Mouse (Mus musculus) granulocyte monocyte progenitor cell, adult 5-6 weeks (primary cell): ENCODE results near the gene Slc43a2. TPM values are rescaled to one million over a fixed set of nuclear protein-coding genes. Genes with fewer than 3 reads are reported as not detected.

Source experiments
- ATAC-seq: replicated peaks from 2 replicates; pipeline ENCODE4 v1.8.0; 2016; ENCODE audit warnings: mild to moderate bottlenecking, moderate TSS enrichment, inconsistent platforms; ENCODE audit not compliant: poor library complexity, severe bottlenecking
- total RNA-seq, 2 experiments: library from RNA; stranded (forward) in 1 of 2; stranded (reverse) in 1 of 2; fragments of 200-712, 200-1000 nt in 1 of 2; fragments of >200 nt in 1 of 2; fragmentation: Nextera tagmentation in 1 of 2; gene quantifications; 2 replicates each; pipeline ENCODE4 v1.2.3; 2014 to 2017

Slc43a2 gene
- total RNA-seq, 2 experiments from 2014 or later = 6.2 to 12.7 TPM

DNA sequence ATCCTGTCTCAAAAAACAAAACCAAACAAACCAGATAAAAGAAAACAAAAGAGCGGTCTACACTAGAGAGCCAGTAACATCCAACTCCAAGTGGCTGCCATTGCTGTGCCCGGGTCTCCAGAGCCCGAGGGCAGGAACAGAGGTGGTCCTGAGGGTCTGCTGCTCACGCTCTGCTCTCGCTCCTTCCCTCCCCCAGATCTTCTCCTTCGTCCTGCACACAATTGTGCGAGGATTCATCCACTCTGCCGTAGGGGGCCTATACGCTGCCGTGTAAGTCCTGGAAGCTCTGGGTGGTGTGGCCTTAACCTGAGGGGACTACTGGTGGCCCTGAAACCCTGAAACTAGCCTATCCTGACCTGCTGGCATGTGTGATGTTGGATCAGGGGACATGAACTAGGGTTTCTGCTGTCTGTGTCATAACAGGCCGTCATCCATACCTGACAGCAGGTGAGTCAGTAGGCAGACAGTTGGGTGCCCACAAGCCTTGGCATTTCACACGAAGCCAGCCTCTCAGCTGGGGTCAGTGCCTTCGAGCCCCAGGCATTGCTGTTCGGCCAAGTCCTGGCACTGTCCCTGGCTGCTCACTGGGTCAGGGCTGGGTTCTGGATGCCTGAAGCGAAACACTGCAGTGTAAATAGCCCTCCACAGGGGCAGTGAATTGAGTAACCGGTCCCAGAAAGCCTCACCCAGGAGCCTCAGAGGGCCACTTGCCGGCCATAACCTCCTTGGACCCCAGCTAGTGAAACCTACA, 39.1 kb downstream of the Slc43a2 start:
- no peak; the same call in 1 of the 2 replicates for ATAC-seq

DNA sequence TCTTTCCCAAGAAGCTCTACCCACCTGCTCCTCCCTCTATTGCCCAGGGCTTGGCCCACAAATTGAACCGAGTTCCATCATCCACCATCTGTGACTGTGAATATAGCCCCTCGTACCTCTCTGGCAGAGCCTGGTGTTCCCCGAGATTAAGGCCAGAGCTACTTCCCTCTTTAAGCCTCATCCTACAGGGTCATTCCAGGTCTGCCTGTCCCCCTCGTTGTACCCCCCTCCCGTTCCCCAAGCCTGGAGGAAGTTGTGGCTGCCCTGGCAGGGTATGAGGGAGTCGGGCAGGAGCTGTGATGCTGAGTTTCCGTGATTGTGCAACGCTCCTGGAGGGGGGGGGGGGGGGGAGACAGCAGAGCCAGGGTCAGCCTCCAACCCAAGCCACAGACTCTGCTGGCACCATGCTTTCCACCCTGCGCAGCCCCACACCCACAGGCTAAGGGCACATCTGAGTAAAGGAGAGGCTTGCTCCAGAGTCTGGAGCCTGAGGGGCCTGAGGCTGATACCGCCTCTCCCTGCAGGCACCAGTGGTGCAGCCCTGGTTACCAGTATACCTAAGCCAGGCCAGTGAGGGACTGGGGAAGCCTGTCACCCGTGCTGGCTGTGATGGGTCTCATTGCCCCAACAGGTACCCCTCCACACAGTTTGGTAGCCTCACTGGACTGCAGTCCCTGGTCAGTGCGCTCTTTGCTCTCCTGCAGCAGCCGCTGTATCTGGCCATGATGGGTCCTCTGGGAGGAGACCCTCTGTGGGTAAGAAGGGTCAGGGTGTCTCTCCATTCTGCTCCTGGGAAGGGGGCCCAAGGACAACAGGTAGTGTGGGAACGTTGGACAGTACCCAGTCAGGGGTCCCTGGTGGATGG, 39.9 kb downstream of the Slc43a2 start:
- peak; percentile 68 for ATAC-seq

DNA sequence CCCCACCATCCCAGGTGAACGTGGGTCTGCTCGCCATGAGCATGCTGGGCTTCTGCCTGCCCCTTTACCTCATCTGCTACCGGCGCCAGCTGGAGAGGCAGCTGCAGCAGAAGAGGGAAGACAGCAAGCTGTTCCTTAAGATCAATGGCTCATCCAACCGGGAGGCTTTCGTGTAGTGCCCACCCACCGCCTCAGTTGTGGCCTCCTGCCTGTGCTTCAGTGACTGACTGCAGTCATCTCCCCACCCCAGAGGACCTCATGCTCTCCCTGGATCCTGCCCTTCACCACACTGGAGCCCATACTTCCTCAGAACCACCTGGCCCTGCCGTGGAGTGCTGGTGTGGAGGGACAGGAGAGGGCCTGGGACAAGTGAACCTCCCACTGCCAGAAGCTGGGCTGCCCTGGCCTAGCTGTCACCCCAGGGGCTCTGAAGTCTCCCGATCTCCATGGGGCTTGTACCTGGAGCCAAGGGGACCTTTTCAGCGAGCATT, 40.9 kb downstream of the Slc43a2 start:
- no peak for ATAC-seq

DNA sequence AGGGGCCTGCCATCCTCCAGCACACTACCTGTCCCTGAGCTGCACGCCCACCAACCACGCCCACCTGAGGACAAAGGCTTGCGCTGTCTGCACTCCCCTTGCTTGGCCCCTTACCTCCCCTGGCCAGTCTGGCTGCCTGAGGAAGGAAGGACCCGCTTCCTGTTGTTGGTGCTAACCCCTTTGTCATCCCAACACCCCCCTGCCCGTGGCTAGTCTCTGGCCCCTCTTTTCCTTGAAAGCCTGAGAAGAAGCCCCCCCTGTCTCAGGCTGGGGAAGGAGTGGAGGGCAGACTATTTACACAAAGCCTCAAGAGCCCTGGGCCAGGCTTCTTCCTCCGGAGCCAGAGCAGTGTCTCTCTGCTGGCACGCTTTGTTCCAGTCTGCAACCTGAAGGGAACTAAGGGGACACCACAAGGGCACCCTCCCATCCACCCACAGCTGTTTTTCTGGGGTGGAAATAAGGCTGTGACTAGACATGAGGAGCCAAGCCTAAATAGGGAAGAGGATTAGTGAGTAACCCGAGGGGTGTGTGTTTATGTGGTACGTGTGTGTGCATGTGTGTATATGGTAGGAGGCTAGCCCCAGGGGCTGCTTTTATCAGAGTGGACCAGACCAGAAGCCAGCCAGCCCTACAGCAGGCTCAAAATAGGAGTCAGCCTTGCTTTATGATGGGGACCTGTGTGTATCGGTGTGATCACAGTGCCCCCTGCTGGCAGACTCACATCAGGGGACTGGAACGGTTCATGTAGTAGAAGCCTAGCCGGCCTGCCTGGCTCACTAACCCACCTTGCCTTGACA, 41.6 kb downstream of the Slc43a2 start:
- peak; percentile 57 for ATAC-seq

DNA sequence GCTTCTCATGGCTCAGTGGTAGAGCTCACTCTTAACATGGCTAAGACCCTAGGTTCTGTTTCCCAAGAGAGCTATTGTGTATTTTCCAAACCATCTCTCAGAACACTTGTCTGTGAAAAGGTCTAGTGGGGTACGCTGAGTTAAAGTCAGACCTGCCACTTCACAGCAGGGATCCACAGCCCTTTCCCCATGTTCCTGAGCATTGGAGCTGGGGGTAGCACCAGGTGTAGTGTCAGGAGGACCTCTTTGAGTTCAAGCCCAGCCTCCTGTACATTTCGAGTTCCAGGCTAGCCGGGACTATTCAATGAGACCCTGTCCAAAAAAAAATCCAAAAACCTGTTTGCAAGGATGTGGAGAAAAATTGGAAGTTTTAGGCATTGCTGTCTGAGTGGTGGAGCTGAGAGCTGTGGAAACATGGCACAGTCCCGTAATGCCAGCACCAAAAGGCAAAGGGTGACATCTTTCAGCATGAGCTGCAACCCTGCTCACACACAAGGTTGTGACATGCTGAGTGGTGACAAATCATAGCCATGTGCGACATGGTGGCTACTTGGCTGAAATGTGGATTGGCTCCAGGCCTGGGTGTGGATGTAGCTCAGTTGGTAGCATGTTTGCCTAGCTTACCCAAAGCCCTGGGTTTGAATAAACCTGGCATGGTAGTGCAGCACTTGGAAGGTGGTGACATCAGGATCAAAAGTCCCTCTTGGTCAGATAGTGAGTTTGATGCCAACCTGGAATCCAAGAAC, 43.1 kb downstream of the Slc43a2 start:
- ATAC-seq = no peak

DNA sequence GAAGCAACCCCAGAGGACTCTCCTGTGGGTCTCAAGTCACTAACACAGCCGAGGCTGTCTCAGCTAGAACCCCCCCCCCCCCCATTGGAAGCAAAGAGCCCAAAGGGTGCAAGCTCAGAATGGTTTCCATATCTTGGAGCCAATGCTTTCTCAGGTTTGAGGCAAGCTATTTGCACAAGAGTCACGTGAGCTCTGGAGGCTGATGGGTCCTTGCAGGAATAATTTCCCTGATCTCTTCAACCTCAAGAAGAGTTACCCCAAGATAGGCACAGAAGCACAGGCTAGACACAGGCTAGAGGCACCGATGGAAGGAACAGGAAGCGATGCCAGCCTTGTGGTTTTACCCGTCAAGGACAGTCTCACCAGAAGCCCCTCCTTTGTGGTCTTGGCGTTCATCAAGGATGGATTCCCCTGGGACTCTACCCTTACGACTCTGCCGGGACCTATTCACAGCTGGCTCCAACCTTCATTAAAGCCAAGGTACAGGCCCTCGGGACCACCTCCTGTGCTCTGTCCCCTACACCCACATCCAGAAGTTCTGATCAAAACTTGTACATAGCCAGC, 44.1 kb downstream of the Slc43a2 start:
- peak; percentile 16; the same call in 1 of the 2 replicates for ATAC-seq

DNA sequence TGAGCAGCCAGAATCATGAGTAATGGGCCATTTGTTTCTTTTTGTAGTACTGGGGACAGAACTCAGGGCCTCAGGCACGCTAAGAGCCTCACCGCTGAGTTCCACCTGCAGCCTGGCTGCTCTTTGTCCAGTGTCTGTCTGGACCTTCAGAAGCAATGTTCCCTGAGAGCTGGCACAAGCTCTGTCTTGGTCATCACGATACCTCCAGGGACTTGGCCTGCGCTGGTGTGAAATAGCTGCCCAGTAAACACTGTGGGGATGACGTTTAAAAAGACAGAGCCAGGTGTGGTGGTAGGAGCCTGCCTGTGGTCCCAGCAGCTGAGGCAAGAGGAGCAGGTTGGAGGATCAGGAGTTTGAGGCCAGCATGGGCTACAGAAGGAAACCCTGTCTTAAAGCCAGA, 47.1 kb downstream of the Slc43a2 start:
- ATAC-seq = no peak

DNA sequence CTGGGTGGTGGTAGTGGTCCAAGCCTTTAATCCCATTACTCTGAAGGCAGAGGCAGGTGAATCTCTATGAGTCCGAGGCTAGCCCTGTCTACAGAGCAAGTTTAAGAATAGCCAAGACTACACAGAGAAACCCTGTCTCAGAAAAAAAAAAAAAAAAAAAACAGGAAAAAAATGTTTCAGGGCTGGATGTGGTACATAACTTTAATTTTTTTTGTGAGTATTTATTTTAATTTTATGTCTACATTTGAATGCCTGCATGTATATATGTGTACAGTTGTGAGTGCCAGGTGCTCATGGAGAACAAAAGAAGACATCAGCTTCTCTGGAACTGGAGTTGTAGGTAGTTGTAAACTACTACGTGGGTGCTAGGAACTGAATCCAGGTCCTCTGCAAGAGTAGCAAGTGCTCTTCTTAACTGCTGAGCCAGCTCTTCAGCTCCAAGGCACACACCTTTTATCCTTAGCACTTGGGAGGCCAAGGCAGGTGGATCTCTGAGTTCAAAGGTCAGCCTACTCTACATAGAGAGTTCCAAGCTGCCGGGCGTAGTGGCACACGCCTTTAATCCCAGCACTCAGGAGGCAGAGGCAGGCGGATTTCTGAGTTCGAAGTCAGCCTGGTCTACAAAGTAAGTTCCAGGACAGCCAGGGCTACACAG, 50.1 kb downstream of the Slc43a2 start:
- ATAC-seq = no peak

DNA sequence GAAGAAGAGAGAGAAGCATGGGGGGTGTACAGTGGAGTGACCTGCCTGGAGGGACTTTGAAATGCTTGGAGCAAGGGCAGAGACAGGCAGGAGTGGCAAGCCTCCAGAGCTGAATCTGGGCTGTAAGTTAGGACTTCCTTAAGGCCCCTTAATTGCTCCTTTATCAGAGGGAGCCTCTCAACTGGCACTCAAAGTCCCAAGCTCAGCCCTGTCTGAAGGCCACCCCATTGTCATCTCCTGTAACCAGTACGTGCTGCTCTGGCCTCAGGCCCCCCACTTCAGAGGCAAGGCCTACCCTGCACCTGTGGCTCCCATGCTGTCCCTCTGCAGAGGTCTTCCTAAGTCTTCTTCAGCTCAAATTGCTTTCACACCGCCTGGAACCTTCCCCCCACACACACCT, 52.0 kb downstream of the Slc43a2 start:
- no peak for ATAC-seq

DNA sequence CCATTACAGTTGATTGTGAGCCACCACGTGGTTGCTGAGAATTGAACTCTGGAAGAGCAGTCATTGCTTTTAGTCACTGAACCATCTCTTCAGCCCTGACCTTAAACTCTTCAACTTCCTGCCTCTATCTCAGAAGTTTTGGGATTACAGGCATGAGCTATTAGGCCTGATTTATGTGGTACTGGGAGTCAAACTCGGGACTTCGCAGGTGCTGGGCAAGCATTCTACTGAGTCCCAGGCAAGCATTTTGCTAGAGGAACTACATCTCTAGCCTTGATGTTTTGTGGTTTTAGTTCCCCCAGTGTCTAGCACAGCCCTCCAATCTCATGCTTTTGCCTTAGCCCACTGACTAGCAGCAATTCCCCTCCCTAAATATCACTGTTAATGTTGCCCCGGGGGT, 53.6 kb downstream of the Slc43a2 start:
- no peak for ATAC-seq

DNA sequence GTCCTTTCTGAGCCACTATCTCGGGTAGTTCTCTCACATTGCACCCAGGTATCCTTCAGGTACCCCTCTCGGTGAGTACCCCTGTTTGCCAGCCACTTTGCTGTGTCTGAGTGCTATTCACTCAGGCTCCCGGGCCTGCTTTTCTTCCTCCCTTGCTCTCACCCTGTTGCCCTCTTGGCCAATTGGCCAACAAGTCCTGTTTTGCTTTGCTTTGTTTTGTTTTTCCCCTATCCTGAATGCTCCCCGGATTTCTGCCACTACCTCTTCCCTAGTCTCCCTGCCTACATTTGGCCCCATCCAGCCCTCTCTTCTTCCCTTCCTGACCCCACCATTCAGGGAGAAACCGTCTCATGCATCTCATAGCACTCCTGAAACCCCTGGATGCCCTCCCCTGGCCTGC, 54.5 kb downstream of the Slc43a2 start:
- no peak for ATAC-seq

DNA sequence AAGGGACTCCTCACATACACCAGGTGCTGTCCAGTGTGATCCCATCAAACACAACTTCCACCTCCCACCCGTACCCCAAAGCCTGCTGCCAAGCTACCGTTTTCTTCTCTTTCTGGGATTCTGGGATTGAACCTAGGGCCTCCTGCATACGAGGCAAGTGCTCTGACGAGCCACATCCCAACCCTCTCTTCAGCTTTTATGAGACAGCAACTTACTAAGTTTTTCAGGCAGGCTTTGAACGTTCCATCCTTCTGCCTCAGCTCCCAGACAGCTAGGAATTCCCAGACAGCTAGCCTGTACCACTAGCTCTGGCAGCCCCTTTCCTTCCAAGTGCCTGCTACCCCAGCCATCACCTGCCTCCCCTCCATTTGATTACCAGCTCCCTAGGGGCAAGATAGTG, 55.5 kb downstream of the Slc43a2 start:
- no peak for ATAC-seq

DNA sequence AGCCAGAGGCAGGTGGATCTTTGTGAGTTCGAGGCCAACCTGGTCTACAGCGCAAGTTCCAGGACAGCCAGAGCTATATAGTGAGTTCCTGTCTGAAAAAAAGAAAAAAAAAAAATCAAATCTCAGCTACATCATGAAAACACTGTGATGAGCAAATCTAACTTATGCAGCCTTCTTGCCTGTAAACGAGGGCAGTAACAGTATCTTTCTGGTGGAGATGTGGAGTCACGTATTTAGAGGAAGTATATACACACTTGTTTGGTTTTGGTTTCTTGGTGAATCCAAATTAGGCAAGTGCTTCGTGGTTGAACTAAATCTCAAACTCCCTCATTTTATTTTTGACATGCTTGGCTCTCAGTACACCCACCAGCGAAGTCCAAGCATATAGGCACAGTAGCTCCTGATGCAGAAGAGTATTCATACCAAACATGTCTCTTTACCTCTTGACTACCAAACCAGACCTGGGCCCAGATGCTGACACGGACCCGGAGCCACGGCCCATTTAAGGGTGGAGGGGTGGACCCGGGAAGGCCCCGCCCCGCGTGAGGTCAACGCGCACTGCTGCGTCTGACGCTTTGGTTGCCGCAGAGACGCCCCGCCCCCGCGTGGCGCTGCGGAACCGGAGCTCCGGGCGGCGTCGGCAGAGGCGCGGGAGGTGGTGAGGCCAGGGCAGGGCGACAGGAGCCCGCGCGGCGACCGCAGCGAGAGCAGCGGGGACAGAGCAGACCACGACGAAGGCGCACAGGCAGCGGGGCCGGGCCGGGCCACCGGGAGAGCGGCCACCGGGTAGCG, 56.2 kb downstream of the Slc43a2 start, which contains the start of gene Pitpna:
Gene Pitpna (plus strand): TSS at position 605 of the 792 bp plus-strand sequence.
- ATAC-seq = peak; percentile 83

DNA sequence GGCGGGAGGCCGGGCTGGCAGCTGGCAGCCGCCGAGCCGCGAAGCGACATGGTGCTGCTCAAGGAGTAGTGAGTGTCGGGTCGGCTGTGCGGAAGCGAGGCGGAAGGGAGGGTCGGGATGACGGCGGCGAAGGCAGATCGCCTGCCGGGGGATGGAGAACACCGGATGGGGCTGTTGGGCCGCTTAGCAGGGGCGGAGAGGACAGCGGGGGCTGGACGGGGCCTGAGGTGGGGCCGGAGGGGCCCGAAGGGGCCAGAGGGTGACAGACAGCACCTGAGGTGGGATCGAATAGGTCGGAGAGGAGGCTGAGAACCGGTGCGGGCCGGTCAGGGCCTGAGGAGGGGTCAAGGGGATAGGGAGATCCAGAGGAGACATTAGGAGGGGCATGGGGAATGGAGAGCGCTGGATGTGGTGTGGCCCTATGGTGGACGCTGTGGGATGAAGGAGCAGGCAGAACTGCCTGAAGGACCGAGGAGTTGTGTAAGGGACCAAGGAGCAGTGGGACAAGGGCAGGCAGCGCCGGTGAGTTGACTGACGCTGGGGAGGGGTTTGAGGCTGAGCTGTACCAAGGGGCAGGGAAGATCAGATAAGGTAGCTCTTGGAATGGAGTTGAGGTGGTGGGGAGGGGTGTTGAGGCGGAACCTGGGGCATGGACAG, 56.9 kb downstream of the Slc43a2 start:
- peak; percentile 18 for ATAC-seq

DNA sequence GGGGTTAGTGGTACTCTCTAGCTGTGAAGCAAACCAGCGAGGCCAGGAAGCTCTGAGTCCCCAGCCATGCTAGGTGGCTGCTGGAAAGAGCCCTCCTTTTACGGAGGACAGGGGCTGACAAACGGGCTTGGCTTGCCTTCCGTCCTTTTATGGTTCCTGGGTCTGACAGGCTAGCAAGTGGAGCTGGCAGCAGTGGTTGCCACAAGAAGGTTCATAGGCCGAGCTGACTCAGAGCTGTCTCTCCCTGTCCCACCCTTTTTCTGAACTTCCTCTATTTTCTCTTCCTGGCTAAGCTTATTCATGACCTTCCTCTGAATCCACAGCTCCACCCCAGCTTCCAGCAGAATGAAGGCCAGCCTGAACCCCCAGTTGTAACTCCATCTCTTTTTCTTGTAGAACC, 61.1 kb downstream of the Slc43a2 start:
- peak; percentile 52 for ATAC-seq

DNA sequence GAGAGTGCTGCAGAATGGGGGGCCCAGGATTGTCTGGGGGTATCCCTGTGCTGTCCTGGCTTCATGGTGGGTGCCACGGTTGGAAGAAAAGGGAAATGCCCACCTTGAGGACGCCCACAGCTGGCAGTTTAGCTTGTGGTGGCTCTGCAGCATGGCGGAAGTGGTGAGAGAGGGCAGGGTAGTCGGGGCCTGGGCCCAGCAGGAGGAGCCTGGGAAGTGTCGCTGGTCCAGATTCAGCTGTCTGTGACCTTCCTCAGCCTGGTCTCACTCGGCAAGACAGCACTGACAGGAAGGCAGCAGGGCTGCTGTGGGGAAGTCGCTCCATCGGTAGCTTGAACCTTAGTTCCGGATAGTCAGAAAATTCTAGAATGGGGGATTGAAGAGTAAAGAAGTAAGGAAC, 62.9 kb downstream of the Slc43a2 start:
- peak; percentile 83 for ATAC-seq

DNA sequence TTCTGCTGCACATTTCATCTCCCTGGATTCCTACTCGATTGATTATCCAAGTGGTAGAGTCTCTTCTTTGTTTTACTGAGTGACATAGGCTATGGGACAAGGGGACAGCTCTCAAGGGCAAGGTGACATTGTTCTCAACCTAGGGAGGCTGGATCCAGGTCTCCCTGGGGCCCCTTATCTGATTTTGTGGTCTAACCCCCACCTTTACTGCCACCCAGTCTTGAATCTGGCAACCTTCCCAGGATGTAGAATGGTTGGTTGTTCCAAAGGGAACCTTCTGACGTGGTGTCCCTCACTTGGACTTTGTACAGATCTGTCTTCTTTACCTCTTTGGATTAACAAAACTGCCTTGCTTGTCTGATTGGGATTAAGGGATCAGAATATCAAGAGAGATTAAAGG, 63.9 kb downstream of the Slc43a2 start:
- no peak for ATAC-seq

DNA sequence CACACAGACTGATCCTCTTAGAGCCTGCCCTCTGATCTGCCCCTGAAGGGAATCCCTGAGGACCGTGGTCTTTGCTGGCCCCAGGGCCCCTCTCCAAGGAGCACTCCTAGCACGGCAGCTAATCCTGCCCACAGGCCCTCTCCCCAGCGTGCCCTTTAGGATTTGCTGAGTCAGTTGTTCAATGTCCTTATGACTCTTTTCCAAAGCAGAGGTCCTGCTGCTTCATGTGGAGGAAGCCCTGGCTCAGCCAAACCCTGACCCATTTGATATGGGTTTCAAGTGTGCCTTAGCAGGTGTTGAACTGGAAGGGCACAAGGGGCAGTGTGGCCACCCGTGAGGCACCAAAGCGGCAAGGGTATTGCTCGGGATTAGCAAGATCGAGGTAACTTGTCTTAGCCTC, 64.3 kb downstream of the Slc43a2 start:
- no peak for ATAC-seq
